Mouse (Mus musculus) megakaryocyte progenitor cell, adult 5-6 weeks (primary cell): ENCODE measurements at regions not wholly inside any gene's neighbourhood (a gene's known extent, or its start where the extent isn't known, plus 50 kb on each side); places are given as distances from the start of the nearest gene placed in this dataset.
"Not testable (repeated sequence)": the region's sequence is repeated elsewhere in the genome, so short reads cannot be mapped to it uniquely, and the experiment has no call there.

Source experiments
- ATAC-seq: replicated peaks from 2 replicates; pipeline ENCODE4 v1.8.0; 2016; ENCODE audit warnings: mild to moderate bottlenecking, moderate TSS enrichment, inconsistent platforms; ENCODE audit not compliant: poor library complexity

- no peak for ATAC-seq
Measured at GRCm38 (mm10) chr9:91004214-91004613, 358.0 kb upstream of the Zic4 start.

- ATAC-seq, result no peak
Measured at GRCm38 (mm10) chr9:91040546-91040945, 321.7 kb upstream of the Zic4 start.

GRCm38 (mm10) chr9:91048569-91048968 is 313.6 kb upstream of the Zic4 start:
- no peak for ATAC-seq

GRCm38 (mm10) chr9:91053065-91053793 is 309.0 kb upstream of the Zic4 start:
- no peak for ATAC-seq

GRCm38 (mm10) chr9:91059460-91059859 is 302.8 kb upstream of the Zic4 start:
- ATAC-seq, result no peak

- ATAC-seq, result no peak
Measured at GRCm38 (mm10) chr9:91069496-91069895, 292.7 kb upstream of the Zic4 start.

GRCm38 (mm10) chr9:91073366-91074174 is 288.6 kb upstream of the Zic4 start:
- ATAC-seq, result no peak

GRCm38 (mm10) chr9:91074175-91074480 is 288.1 kb upstream of the Zic4 start:
- ATAC-seq, result no peak

GRCm38 (mm10) chr9:91077490-91077889 is 284.7 kb upstream of the Zic4 start:
- ATAC-seq, result no peak

- ATAC-seq, result no peak
Measured at GRCm38 (mm10) chr9:91083791-91084190, 278.4 kb upstream of the Zic4 start.

- ATAC-seq, result no peak
Measured at GRCm38 (mm10) chr9:91085923-91086322, 276.3 kb upstream of the Zic4 start.

GRCm38 (mm10) chr9:91089348-91089747 is 272.9 kb upstream of the Zic4 start:
- no peak for ATAC-seq

GRCm38 (mm10) chr9:91091421-91092050 is 270.7 kb upstream of the Zic4 start:
- no peak for ATAC-seq

GRCm38 (mm10) chr9:91101614-91102407 is 260.4 kb upstream of the Zic4 start:
- ATAC-seq, result no peak

GRCm38 (mm10) chr9:91122441-91123035 is 239.7 kb upstream of the Zic4 start:
- ATAC-seq, result no peak

- ATAC-seq, result no peak
Measured at GRCm38 (mm10) chr9:91123208-91123607, 239.0 kb upstream of the Zic4 start.

- no peak for ATAC-seq
Measured at GRCm38 (mm10) chr9:91126630-91127245, 235.5 kb upstream of the Zic4 start.

- not testable (repeated sequence) for ATAC-seq
Measured at GRCm38 (mm10) chr9:91128491-91128890, 233.7 kb upstream of the Zic4 start.

- no peak for ATAC-seq
Measured at GRCm38 (mm10) chr9:91130111-91130720, 232.0 kb upstream of the Zic4 start.
